Mouse (Mus musculus) cerebellum, adult 2 months (tissue): ENCODE results near the gene Sel1l3. TPM values are rescaled to one million over a fixed set of nuclear protein-coding genes. Genes with fewer than 3 reads are reported as not detected.

ENCODE experiments used
- DNase-seq, 2 experiments: peaks; one replicate each; pipeline ENCODE4 v3.0.0; 2021
- H3K27ac ChIP-seq: fragments of 200-500 bp; 2 replicates; pipeline ENCODE4 v1.5.1; 2012; ENCODE audit warnings: low read length, control low read depth, inconsistent platforms; ENCODE audit not compliant: insufficient read depth
- H3K27me3 ChIP-seq: fragments of 200-500 bp; 2 replicates; pipeline ENCODE4 v1.6.1; 2012; ENCODE audit warnings: inconsistent platforms, mild to moderate bottlenecking, low read length, moderate library complexity; ENCODE audit not compliant: control insufficient read depth, insufficient read depth
- H3K4me1 ChIP-seq: fragments of 200-500 bp; 2 replicates; pipeline ENCODE4 v1.6.1; 2011; ENCODE audit warnings: low read length; ENCODE audit not compliant: control insufficient read depth, insufficient read depth
- H3K4me3 ChIP-seq: fragments of 200-500 bp; replicated peaks from 2 replicates; pipeline ENCODE3; 2011; ENCODE audit warnings: mild to moderate bottlenecking, low read depth, low read length, control low read depth; ENCODE audit not compliant: insufficient read depth
- CTCF ChIP-seq: fragments of 200-500 bp; IDR thresholded peaks from 2 replicates; pipeline ENCODE4 v1.5.1; 2011; ENCODE audit warnings: low read depth, mild to moderate bottlenecking, control low read depth, low read length, moderate library complexity, borderline replicate concordance; ENCODE audit not compliant: insufficient read depth
- POLR2A ChIP-seq: fragments of 200-500 bp; IDR thresholded peaks from 2 replicates; pipeline ENCODE4 v1.6.1; 2011; ENCODE audit warnings: low read length, control low read depth, borderline replicate concordance; ENCODE audit not compliant: insufficient read depth
- WGBS: fragments of 180-500 bp; shearing (Covaris S2); methylation state at CpG from one replicate; pipeline ENCODE4 v1.1.7; 2018; 5-methylcytosine and 5-hydroxymethylcytosine counted together
- polyA plus RNA-seq: library from polyadenylated mRNA; depleted of rRNA; stranded (reverse); fragments of >200 nt; gene quantifications from 2 replicates; pipeline ENCODE4 v1.2.3, GENCODE M21; 2012

The Sel1l3 gene
- polyA plus RNA-seq, 1 experiment: 70.8 TPM

- WGBS: 46% methylated on average over 2 of the region's 2 CpGs
- DNase-seq: no peak
- Histone ChIP-seq H3K27me3 (no peaks in the 10 kb centered on the region), H3K4me1 (peaks cover 35% of the 10 kb centered on the region), H3K27ac (no peak overlapping the region; the same call in 1 of the 2 replicates), H3K4me3 (no peak overlapping the region)
- TF ChIP-seq POLR2A (no peak), CTCF (no peak)
These were observed 59.6 kb downstream of the Sel1l3 start for GRCm38 (mm10) chr5:53154078-53154477.

- no peak for DNase-seq
- no peak for TF ChIP-seq POLR2A
- TF ChIP-seq CTCF: no peak
- H3K4me1 ChIP-seq: peaks cover 33% of the 10 kb centered on the region
- 64% methylated on average over 5 of the region's 5 CpGs for WGBS
- H3K4me3 ChIP-seq: no peak overlapping the region
- no peaks in the 10 kb centered on the region for H3K27me3 ChIP-seq
- H3K27ac ChIP-seq: peak overlapping the region; percentile 56; the same call in 1 of the 2 replicates
These were observed 60.6 kb downstream of the Sel1l3 start for GRCm38 (mm10) chr5:53153144-53153543.

DNA sequence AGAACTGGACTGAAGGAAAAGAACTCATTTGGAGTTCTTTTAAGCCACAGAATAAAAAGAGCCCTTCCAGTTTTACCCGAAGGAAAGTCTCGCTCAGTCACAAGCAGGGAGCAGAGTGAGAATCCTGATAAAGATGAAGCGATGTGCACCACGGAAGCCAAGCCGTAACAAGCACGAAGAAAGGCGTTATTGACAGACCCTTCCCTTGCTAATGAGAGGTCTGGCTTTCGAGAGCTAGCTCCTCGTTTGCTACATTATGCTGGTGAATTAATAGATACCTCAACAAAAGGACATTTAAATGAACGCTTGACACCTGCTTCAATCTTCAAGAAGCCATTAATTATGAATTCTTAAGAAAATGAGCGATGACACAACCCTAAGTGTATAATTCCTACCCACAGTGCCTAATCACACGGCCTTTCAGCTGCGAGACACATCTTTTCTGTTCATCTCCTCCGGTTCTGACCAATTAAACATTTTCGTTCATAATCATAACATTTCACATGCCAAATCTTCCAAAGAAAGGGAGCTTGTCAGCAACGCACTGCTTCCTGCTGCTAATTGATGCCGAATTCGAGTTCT lies 62.3 kb downstream of the Sel1l3 start:
- Histone ChIP-seq H3K4me1 (peaks cover 44% of the 10 kb centered on the region), H3K27ac (no peak overlapping the region), H3K4me3 (no peak overlapping the region), H3K27me3 (no peaks in the 10 kb centered on the region)
- DNase-seq: no peak
- WGBS: 84% methylated on average over 18 of the region's 18 CpGs
- TF ChIP-seq CTCF (no peak), POLR2A (no peak)

DNA sequence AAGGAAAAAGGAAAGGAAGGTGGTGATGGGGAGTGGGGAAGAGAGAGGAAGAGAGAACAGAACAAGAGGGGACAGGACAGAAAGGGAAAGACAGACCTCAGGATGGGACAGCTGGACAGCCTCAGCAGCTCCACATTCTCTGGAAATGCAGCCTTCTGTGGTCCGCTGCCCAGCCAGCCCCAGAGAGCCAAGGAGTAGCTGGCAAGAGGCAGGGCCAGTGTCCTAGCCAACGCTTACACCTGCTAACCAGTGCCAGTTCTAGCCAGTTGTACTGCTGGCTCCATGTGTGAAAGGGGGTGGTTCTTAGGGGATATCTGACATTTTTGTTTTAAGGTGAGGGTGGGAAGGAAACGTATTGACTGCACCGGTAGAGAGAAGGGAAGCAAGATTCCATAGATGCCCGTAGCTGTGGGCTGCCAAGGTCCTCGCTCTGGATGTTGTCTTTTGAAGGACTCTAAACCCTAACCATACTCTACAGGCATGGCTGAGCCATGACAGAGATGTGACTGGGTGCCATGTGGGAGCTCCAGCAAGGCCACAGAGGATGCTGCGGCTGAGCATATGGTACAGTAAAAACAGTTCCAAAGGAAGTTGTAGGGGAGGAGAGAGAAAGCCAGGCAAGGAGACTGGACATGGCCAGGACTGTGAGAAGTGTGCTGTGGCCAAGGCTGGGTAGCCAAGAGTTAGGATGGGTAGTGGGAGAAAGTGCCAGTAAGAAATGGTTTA lies 64.6 kb downstream of the Sel1l3 start:
- H3K27ac ChIP-seq: peak overlapping the region; percentile 83
- H3K27me3 ChIP-seq: no peaks in the 10 kb centered on the region
- H3K4me1 ChIP-seq: peaks cover 39% of the 10 kb centered on the region
- peak; percentile 76 to 85 for DNase-seq
- WGBS: 13% methylated on average over 7 of the region's 7 CpGs
- no peak for TF ChIP-seq CTCF
- TF ChIP-seq POLR2A: no peak
- no peak overlapping the region for H3K4me3 ChIP-seq

DNA sequence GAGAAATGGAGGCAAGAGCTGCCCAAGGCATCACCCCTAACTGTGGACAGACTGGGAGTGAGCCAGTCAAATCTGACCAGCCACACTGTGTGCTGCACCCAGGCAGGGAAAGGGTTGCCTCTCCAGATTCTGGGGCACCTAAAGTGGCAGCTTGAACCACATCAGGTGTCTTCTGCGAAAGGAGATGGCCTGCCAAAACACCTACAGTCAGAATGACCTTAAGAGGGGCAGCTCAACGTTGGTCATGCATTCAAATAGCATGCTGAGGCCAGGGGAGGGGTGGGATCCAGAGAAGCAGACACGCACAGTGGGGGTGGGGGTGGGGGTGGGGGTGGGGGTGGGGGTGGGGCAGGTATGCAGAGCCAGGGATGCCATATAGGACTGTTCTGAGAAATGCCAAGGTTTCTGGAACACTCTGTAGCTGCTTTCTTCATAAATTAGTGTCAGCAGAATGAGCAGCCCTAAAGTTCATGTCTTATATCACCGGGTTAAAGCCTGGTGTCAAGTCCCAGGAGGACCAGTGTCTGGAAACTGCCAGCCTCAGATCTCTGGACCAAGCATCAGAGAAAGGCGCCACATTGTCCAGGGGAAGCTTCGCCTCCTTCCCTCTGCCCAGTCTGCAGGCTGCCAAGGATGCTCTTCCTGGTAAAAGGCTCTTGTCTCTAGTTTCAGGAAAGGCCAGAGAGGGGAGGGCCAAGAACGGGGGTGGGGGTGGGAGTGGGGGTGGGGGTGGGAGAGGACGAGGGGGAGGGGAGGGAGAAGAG lies 65.4 kb downstream of the Sel1l3 start:
- Histone ChIP-seq H3K27ac (peak overlapping the region; percentile 83), H3K4me3 (no peak overlapping the region), H3K27me3 (no peaks in the 10 kb centered on the region), H3K4me1 (peaks cover 37% of the 10 kb centered on the region)
- 12% methylated on average over 8 of the region's 8 CpGs for WGBS
- TF ChIP-seq POLR2A (no peak), CTCF (no peak)
- DNase-seq: peak in 1 of 2 experiments; percentile 54

DNA sequence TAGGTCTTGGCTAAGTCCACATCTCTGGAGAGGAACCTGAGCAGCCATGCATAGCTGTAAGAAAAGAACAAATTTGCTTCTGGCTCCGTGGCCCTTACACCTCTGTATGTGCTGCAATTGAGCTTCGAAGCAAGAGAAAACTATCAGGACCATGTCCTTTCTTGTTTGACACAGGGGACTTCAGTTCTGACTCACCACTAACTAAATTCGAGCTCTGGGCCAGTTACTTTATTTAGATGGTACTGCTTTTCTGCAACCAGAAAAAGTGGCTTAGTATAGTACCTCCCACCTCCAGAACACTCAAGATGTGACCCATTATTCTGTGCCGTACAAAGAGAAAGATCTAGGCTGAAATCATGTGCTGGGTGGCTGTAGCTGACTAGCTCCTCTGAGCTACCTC lies 66.3 kb downstream of the Sel1l3 start:
- peak overlapping the region; percentile 78 for H3K27ac ChIP-seq
- DNase-seq: no peak
- peaks cover 40% of the 10 kb centered on the region for H3K4me1 ChIP-seq
- no peaks in the 10 kb centered on the region for H3K27me3 ChIP-seq
- TF ChIP-seq CTCF (no peak), POLR2A (no peak)
- WGBS: 68% methylated on average over 4 of the region's 4 CpGs
- no peak overlapping the region for H3K4me3 ChIP-seq

DNA sequence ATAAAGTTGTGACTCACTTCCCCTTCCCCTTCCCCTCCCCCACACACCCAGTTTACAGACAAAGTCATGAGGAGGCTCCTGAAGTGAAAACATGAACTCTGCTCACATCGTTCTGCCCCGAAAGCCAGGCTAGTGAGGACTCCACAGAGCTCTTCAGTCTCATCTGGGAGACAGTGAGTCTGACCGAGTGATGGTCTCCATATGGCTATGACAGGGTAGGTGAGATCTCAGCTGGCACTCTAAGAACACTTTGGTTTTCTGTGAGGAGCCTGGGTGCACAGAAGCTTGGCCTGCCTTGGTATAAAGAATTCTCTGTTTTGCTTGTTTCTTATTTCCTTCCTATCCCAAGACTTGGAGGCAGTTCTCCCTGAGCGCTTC lies 67.1 kb downstream of the Sel1l3 start:
- H3K4me1 ChIP-seq: peaks cover 48% of the 10 kb centered on the region
- TF ChIP-seq CTCF: no peak
- TF ChIP-seq POLR2A: no peak
- peak overlapping the region; percentile 78 for H3K27ac ChIP-seq
- 67% methylated on average over 4 of the region's 4 CpGs for WGBS
- no peak overlapping the region for H3K4me3 ChIP-seq
- no peaks in the 10 kb centered on the region for H3K27me3 ChIP-seq
- no peak for DNase-seq

- Histone ChIP-seq H3K27me3 (no peaks in the 10 kb centered on the region), H3K4me3 (no peak overlapping the region)
- WGBS: 81% methylated on average over 10 of the region's 10 CpGs
These were observed 67.6 kb downstream of the Sel1l3 start for GRCm38 (mm10) chr5:53146049-53146683.

More at GRCm38 (mm10) chr5:53146049-53146683, 67.6 kb downstream of the Sel1l3 start:
- Histone ChIP-seq H3K27ac (0 out of 2 replicates have a peak overlapping the region, but pooled peaks have one; percentile 28), H3K4me1 (peaks cover 48% of the 10 kb centered on the region)
- TF ChIP-seq CTCF (no peak), POLR2A (no peak)
- no peak for DNase-seq
